Mouse (Mus musculus) embryonic facial prominence, embryonic 12.5 days (tissue): ENCODE measurements around the gene Ly6g6c. TPM values are rescaled to one million over a fixed set of nuclear protein-coding genes. Genes with fewer than 3 reads are reported as not detected.
A peak's percentile ranks its signal among the peaks of the same experiment; 100 is the strongest.

Experiments
- ATAC-seq: fragments of 200-750 bp; cut with Nextera tagmentation; 2 replicates; pipeline ENCODE4 v1.8.0; 2017; ENCODE audit not compliant: insufficient number of reproducible peaks, insufficient read depth, low FRiP score, low TSS enrichment
- H3K27ac ChIP-seq: fragments of 300-500 bp; sonication (generic); 2 replicates; pipeline ENCODE4 v1.5.1; 2016; ENCODE audit warnings: mild to moderate bottlenecking
- H3K27me3 ChIP-seq: fragments of 300-500 bp; sonication (generic); 2 replicates; pipeline ENCODE4 v1.6.1; 2016; ENCODE audit warnings: mild to moderate bottlenecking, moderate library complexity
- H3K36me3 ChIP-seq: fragments of 300-500 bp; sonication (generic); 2 replicates; pipeline ENCODE4 v1.6.1; 2016; ENCODE audit warnings: mild to moderate bottlenecking
- H3K4me1 ChIP-seq: fragments of 300-500 bp; sonication (generic); 2 replicates; pipeline ENCODE4 v1.6.1; 2016
- H3K4me2 ChIP-seq: fragments of 300-500 bp; sonication (generic); replicated peaks from 2 replicates; pipeline ENCODE4 v1.6.1; 2016; ENCODE audit warnings: mild to moderate bottlenecking, moderate library complexity
- H3K4me3 ChIP-seq: fragments of 300-500 bp; sonication (generic); 2 replicates; pipeline ENCODE4 v1.5.1; 2016; ENCODE audit warnings: mild to moderate bottlenecking
- H3K9ac ChIP-seq: fragments of 300-500 bp; sonication (generic); 2 replicates; pipeline ENCODE4 v1.6.1; 2016; ENCODE audit warnings: mild to moderate bottlenecking, moderate library complexity
- H3K9me3 ChIP-seq: fragments of 300-500 bp; sonication (generic); 2 replicates; pipeline ENCODE4 v1.6.1; 2016; ENCODE audit warnings: mild to moderate bottlenecking, moderate library complexity
- WGBS: fragments of 180-500 bp; shearing (Covaris S2); methylation state at CpG from one replicate; pipeline ENCODE4 v1.1.7; 2016; 5-methylcytosine and 5-hydroxymethylcytosine counted together
- polyA plus RNA-seq: library from polyadenylated mRNA; unstranded; fragments of >200 nt; fragmentation: Nextera tagmentation; extraction: Ambion mirVana; gene quantifications from 2 replicates; pipeline ENCODE4 v1.2.1, GENCODE M21; 2016

The Ly6g6c gene
- polyA plus RNA-seq, 1 experiment from 2014 or later = not detected

GRCm38 (mm10) chr17:35077786-35078233, 12.6 kb downstream of the Ly6g6c start, which contains the start of gene Ly6g6d:
TSS of gene Ly6g6d (minus strand) at chr17:35078065.
- ATAC-seq = peak; percentile 54; the same call in 1 of the 2 replicates
- 9% methylated on average over 14 of the region's 14 CpGs for WGBS
- no peak within 1 kb of the TSS for H3K9ac ChIP-seq
- H3K4me1 ChIP-seq = peaks cover 23% of the 10 kb centered on the region
- no peaks in the 10 kb centered on the region for H3K36me3 ChIP-seq
- H3K4me3 ChIP-seq = peak within 1 kb of the TSS; percentile 14; the same call in 1 of the 2 replicates
- peak within 1 kb of the TSS; percentile 24 for H3K4me2 ChIP-seq
- no peaks in the 10 kb centered on the region for H3K9me3 ChIP-seq
- no peak within 1 kb of the TSS for H3K27ac ChIP-seq
- peaks cover 27% of the 10 kb centered on the region for H3K27me3 ChIP-seq

- H3K4me2 ChIP-seq = no peak overlapping the region
- H3K4me3 ChIP-seq = no peak overlapping the region
- no peak for ATAC-seq
- H3K27me3 ChIP-seq = peaks cover 22% of the 10 kb centered on the region
- WGBS = 69% methylated on average over 9 of the region's 9 CpGs
- H3K9ac ChIP-seq = no peak overlapping the region
- H3K4me1 ChIP-seq = peaks cover 23% of the 10 kb centered on the region
- H3K9me3 ChIP-seq = no peaks in the 10 kb centered on the region
- no peak overlapping the region for H3K27ac ChIP-seq
- H3K36me3 ChIP-seq = no peaks in the 10 kb centered on the region
These were observed 14.6 kb downstream of the Ly6g6c start for GRCm38 (mm10) chr17:35079778-35080177.

- ATAC-seq = no peak
- WGBS = 64% methylated on average over 6 of the region's 6 CpGs
These were observed 15.1 kb downstream of the Ly6g6c start for GRCm38 (mm10) chr17:35080248-35080647.

GRCm38 (mm10) chr17:35080710-35081109, 15.5 kb downstream of the Ly6g6c start:
- Histone ChIP-seq H3K9ac (no peak overlapping the region), H3K4me3 (no peak overlapping the region), H3K27ac (no peak overlapping the region), H3K27me3 (peaks cover 22% of the 10 kb centered on the region), H3K4me2 (no peak overlapping the region), H3K4me1 (peaks cover 23% of the 10 kb centered on the region), H3K36me3 (no peaks in the 10 kb centered on the region), H3K9me3 (no peaks in the 10 kb centered on the region)
- WGBS = 68% methylated on average over 4 of the region's 4 CpGs
- no peak for ATAC-seq

More at GRCm38 (mm10) chr17:35080248-35080647, 15.1 kb downstream of the Ly6g6c start:
- Histone ChIP-seq H3K36me3 (no peaks in the 10 kb centered on the region), H3K4me1 (peaks cover 23% of the 10 kb centered on the region), H3K27ac (no peak overlapping the region), H3K9ac (no peak overlapping the region), H3K4me2 (no peak overlapping the region), H3K4me3 (no peak overlapping the region), H3K9me3 (no peaks in the 10 kb centered on the region), H3K27me3 (peaks cover 22% of the 10 kb centered on the region)

- no peak for ATAC-seq
- no peak overlapping the region for H3K9ac ChIP-seq
- 82% methylated on average over 16 of the region's 16 CpGs for WGBS
- H3K4me3 ChIP-seq = no peak overlapping the region
- no peaks in the 10 kb centered on the region for H3K36me3 ChIP-seq
- H3K9me3 ChIP-seq = no peaks in the 10 kb centered on the region
- peaks cover 4% of the 10 kb centered on the region; the same call in 1 of the 2 replicates for H3K4me1 ChIP-seq
- no peak overlapping the region for H3K4me2 ChIP-seq
- no peak overlapping the region for H3K27ac ChIP-seq
- H3K27me3 ChIP-seq = peaks cover 10% of the 10 kb centered on the region
These were observed 17.8 kb downstream of the Ly6g6c start for GRCm38 (mm10) chr17:35082841-35083576.

GRCm38 (mm10) chr17:35083929-35084497, 18.8 kb downstream of the Ly6g6c start:
- no peak for ATAC-seq
- 85% methylated on average over 3 of the region's 3 CpGs for WGBS

GRCm38 (mm10) chr17:35085208-35085865, 20.1 kb downstream of the Ly6g6c start, which contains the start of gene Ly6g6f:
TSS of gene Ly6g6f (minus strand) at chr17:35085610.
- Histone ChIP-seq H3K4me3 (no peak within 1 kb of the TSS), H3K4me1 (peaks cover 6% of the 10 kb centered on the region), H3K9ac (no peak within 1 kb of the TSS), H3K9me3 (no peaks in the 10 kb centered on the region), H3K36me3 (no peaks in the 10 kb centered on the region), H3K4me2 (no peak within 1 kb of the TSS), H3K27ac (no peak within 1 kb of the TSS), H3K27me3 (no peaks in the 10 kb centered on the region)
- ATAC-seq = no peak
- 83% methylated on average over 7 of the region's 7 CpGs for WGBS

More at GRCm38 (mm10) chr17:35083929-35084497, 18.8 kb downstream of the Ly6g6c start:
- Histone ChIP-seq H3K27me3 (peaks cover 6% of the 10 kb centered on the region; the same call in 1 of the 2 replicates), H3K4me3 (no peak overlapping the region), H3K27ac (no peak overlapping the region), H3K4me1 (0 out of 2 replicates have a peak, but pooled peaks cover 4% of the 10 kb centered on the region), H3K4me2 (no peak overlapping the region), H3K9ac (no peak overlapping the region), H3K9me3 (no peaks in the 10 kb centered on the region), H3K36me3 (no peaks in the 10 kb centered on the region)

- Histone ChIP-seq H3K4me2 (no peak overlapping the region), H3K27me3 (no peaks in the 10 kb centered on the region), H3K4me1 (peaks cover 11% of the 10 kb centered on the region), H3K4me3 (no peak overlapping the region), H3K27ac (no peak overlapping the region), H3K9ac (no peak overlapping the region), H3K9me3 (no peaks in the 10 kb centered on the region), H3K36me3 (peaks cover 19% of the 10 kb centered on the region)
- WGBS = 50% methylated on average over 2 of the region's 2 CpGs
- ATAC-seq = no peak
These were observed 23.0 kb downstream of the Ly6g6c start for GRCm38 (mm10) chr17:35088151-35088550.

GRCm38 (mm10) chr17:35088825-35089644, 23.8 kb downstream of the Ly6g6c start, which contains the start of gene Abhd16a:
TSS of gene Abhd16a (plus strand) at chr17:35089263.
- ATAC-seq = peak; percentile 94
- H3K4me1 ChIP-seq = peaks cover 11% of the 10 kb centered on the region
- H3K27me3 ChIP-seq = no peaks in the 10 kb centered on the region
- peaks cover 25% of the 10 kb centered on the region for H3K36me3 ChIP-seq
- no peaks in the 10 kb centered on the region for H3K9me3 ChIP-seq
- H3K4me3 ChIP-seq = peak within 1 kb of the TSS; percentile 49
- H3K27ac ChIP-seq = peak within 1 kb of the TSS; percentile 89
- 3% methylated on average over 67 of the region's 67 CpGs for WGBS
- H3K9ac ChIP-seq = peak within 1 kb of the TSS; percentile 70
- peak within 1 kb of the TSS; percentile 50 for H3K4me2 ChIP-seq

GRCm38 (mm10) chr17:35090166-35090932, 25.2 kb downstream of the Ly6g6c start:
- no peaks in the 10 kb centered on the region for H3K27me3 ChIP-seq
- ATAC-seq = no peak
- H3K4me1 ChIP-seq = peaks cover 11% of the 10 kb centered on the region
- 67% methylated on average over 8 of the region's 8 CpGs for WGBS
- peak overlapping the region; percentile 50 for H3K4me2 ChIP-seq
- H3K9ac ChIP-seq = peak overlapping the region; percentile 70
- no peaks in the 10 kb centered on the region for H3K9me3 ChIP-seq
- H3K27ac ChIP-seq = no peak overlapping the region
- peaks cover 37% of the 10 kb centered on the region for H3K36me3 ChIP-seq
- peak overlapping the region; percentile 49 for H3K4me3 ChIP-seq
